Mouse (Mus musculus) lung, embryonic 16.5 days (tissue): ENCODE data around the gene Gm973. TPM values are rescaled to one million over a fixed set of nuclear protein-coding genes. Genes with fewer than 3 reads are reported as not detected.

Experiments
- ATAC-seq: fragments of 200-750 bp; cut with Nextera tagmentation; 2 replicates; pipeline ENCODE4 v1.8.0; 2017; ENCODE audit warnings: low read depth, mild to moderate bottlenecking, moderate library complexity
- H3K27ac ChIP-seq: fragments of 300-500 bp; sonication (generic); 2 replicates; pipeline ENCODE4 v1.5.1; 2014; ENCODE audit warnings: mild to moderate bottlenecking, control low read depth, low read length
- H3K27me3 ChIP-seq: fragments of 300-500 bp; sonication (generic); 2 replicates; pipeline ENCODE4 v1.6.1; 2014; ENCODE audit warnings: low read depth, low read length, mixed read lengths; ENCODE audit not compliant: control insufficient read depth, insufficient read depth
- H3K36me3 ChIP-seq: fragments of 300-500 bp; sonication (generic); 2 replicates; pipeline ENCODE4 v1.6.1; 2014; ENCODE audit warnings: low read length; ENCODE audit not compliant: control insufficient read depth, insufficient read depth
- H3K4me1 ChIP-seq: fragments of 300-500 bp; sonication (generic); replicated peaks from 2 replicates; pipeline ENCODE4 v1.6.1; 2014; ENCODE audit warnings: low read length, mixed read lengths; ENCODE audit not compliant: control insufficient read depth, insufficient read depth
- H3K4me2 ChIP-seq: fragments of 300-500 bp; sonication (generic); 2 replicates; pipeline ENCODE4 v1.6.1; 2014; ENCODE audit warnings: low read depth, low read length, control low read depth
- H3K4me3 ChIP-seq: fragments of 300-500 bp; sonication (generic); 2 replicates; pipeline ENCODE4 v1.5.1; 2014; ENCODE audit warnings: mild to moderate bottlenecking, low read length, control low read depth
- H3K9ac ChIP-seq: fragments of 300-500 bp; sonication (generic); 2 replicates; pipeline ENCODE4 v1.6.1; 2014; ENCODE audit warnings: low read length, control low read depth
- H3K9me3 ChIP-seq: fragments of 300-500 bp; sonication (generic); 2 replicates; pipeline ENCODE4 v1.6.1; 2016; ENCODE audit warnings: low read length; ENCODE audit not compliant: control insufficient read depth
- WGBS: fragments of 180-500 bp; shearing (Covaris S2); extraction: QIAGEN DNeasy Blood & Tissue Kit; methylation state at CpG from one replicate; pipeline ENCODE4 v1.1.7; 2014; 5-methylcytosine and 5-hydroxymethylcytosine counted together
- polyA plus RNA-seq: library from polyadenylated mRNA; unstranded; fragments of >200 nt; fragmentation: Nextera tagmentation; extraction: Ambion mirVana; gene quantifications from 2 replicates; pipeline ENCODE4 v1.2.1, GENCODE M21; 2015

The Gm973 gene
- polyA plus RNA-seq, 1 experiment from 2014 or later: 2.0 TPM

DNA sequence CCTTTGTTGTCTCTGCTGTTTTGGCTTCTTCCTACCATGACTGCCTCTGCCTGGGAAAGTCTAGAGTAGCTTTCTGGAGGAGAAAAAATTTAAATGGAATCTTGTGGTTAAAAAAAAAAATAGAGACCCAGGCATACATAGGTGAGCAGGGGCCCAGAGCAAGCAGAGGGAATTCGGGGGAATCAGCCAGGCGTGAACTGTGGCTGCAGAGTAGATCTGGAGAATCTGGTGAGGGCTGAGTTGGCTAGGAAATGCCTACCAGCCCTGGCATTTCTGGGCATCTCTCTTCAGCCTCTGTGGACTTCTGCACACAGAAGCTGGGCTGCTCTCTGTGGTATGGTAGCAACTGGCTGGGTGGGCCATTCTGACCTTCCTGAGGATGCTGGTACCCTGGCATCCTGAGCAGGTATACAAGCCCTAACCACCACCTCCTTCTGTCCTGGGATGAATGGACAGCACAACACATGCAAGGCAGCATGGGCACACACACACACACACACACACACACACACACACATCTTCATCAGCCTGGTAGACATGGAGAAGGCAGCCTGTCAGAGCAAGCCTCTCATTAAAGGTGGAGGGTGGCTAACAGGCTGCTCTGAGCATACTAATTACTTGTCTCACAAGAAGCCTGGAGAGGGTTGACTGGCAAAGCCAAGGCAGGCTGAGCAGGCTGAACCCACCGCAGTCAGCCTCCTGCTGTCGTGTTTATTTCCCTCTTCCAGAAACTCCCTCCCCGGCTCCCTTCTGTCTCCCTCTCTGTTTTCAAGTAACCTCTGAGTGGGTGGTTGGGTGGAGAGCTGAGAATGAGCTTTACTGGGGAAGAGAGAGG is 19.1 kb downstream of the Gm973 start:
- ATAC-seq: no peak
- Histone ChIP-seq H3K4me1 (peaks cover 10% of the 10 kb centered on the region), H3K36me3 (no peaks in the 10 kb centered on the region), H3K27me3 (no peaks in the 10 kb centered on the region), H3K4me3 (no peak overlapping the region), H3K9me3 (no peaks in the 10 kb centered on the region), H3K9ac (no peak overlapping the region), H3K27ac (no peak overlapping the region), H3K4me2 (no peak overlapping the region)
- 30% methylated on average over 5 of the region's 5 CpGs for WGBS

DNA sequence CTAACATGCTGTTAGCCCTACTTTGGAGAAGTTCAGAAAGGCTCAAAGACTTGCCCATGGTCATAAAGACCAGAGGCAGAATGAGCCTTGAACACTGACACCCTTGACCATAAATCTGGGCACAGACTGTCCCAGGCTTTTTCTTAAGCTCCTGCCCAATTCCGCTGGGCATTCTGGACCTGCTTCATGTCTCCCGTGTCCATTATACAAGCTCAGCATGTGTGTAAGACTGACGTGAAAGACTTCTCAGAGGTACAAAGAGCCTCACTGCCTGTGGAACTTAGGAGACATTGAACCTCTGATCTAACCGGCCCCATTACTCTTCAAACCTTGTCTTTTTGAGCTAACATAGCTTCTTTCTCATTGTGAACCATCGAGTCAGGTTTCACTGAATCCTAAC is 22.3 kb downstream of the Gm973 start:
- 91% methylated on average over 5 of the region's 5 CpGs for WGBS
- Histone ChIP-seq H3K9ac (no peak overlapping the region), H3K27ac (no peak overlapping the region), H3K9me3 (no peaks in the 10 kb centered on the region), H3K36me3 (no peaks in the 10 kb centered on the region), H3K4me2 (no peak overlapping the region), H3K4me1 (peaks cover 10% of the 10 kb centered on the region), H3K27me3 (no peaks in the 10 kb centered on the region), H3K4me3 (no peak overlapping the region)
- ATAC-seq: no peak

DNA sequence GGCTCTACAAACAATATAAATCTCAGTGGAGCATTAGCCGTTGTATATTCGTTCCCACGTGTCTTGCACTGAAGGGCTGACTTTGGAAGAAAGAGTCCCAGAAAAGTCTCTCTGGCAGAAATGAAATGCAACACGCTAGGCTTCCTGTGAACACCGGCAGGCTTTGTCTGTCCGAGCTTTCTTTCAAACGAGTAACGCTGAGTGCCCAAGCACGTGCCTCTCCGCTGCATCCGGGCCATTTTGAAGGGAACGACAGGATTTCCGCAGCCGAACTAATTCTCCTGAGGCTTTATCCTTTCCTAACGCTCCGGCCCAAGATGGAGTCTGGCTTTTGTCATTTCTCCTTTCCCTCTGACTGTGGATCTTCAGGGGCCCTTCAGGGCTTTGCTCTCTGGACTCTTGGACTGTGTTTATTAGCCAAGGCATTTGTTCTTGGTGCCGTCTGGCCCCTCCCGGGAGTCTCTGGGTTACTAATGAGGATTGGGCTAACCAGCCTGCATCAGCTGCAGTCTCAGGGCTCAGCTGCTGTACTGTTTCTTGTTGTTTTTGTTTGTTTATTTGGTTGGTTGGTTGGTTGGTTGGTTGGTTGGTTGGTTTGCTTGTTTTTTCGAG is 24.6 kb downstream of the Gm973 start:
- Histone ChIP-seq H3K27me3 (no peaks in the 10 kb centered on the region), H3K4me2 (no peak overlapping the region), H3K36me3 (no peaks in the 10 kb centered on the region), H3K9me3 (no peaks in the 10 kb centered on the region), H3K9ac (no peak overlapping the region), H3K4me1 (peaks cover 8% of the 10 kb centered on the region), H3K4me3 (no peak overlapping the region), H3K27ac (no peak overlapping the region)
- WGBS: 85% methylated on average over 19 of the region's 19 CpGs
- no peak for ATAC-seq

DNA sequence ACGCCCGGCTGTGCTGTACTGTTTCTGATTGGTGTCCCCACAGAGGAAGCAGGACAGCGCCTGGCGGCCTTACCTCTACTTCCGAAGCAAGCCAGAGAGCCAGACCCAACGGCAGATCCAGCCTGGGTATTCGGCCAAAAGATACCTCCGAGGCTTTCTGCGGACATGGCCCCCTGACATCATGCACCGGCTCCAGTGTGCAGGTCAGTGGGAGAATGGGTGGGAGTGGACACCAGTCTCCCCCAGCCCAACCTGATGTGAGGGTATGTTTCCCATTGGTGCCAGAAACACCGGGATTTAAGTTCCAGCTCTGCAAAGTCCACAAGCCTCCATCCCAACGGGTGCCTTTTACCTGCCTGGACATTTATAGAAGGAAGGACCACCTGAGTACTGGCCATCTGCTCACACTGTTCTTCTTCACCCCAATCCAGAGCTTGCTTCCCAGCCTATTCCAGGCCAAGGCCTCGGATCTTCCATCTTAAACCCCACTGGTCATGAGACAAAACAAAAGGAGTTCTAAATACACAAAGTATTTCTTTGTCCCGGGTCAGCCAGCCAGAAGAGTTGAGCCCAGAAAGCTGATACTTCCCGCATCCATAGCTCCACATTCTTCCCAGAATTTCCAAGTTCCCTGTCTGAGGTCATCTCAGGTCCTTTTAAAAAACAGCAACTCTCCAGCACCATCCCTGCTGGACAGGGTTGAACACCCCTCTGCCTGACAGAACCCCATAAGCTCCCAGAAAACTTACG is 25.4 kb downstream of the Gm973 start:
- Histone ChIP-seq H3K4me1 (peaks cover 3% of the 10 kb centered on the region; the same call in 1 of the 2 replicates), H3K9ac (no peak overlapping the region), H3K9me3 (no peaks in the 10 kb centered on the region), H3K4me3 (no peak overlapping the region), H3K4me2 (no peak overlapping the region), H3K27ac (no peak overlapping the region), H3K27me3 (no peaks in the 10 kb centered on the region), H3K36me3 (no peaks in the 10 kb centered on the region)
- no peak for ATAC-seq
- 84% methylated on average over 16 of the region's 16 CpGs for WGBS

DNA sequence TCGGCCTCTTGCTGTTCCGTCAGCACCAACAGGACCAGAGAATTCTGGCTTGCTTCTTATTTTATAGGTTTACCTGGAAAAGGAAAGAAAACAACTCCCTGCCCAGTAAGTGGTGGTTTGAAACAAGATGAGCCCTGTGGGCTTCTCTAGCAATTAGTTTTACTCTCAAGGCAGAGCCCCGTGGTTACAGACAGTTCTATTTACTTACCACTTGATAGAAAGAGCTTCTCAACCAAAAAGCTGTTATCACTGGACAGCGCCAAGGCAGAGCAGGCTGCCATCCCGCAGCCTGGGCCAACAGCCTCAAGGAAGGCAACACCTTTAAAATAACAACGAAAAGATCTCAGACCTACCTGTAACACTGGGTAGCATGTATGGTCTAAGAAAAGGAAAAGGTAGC is 26.2 kb downstream of the Gm973 start:
- Histone ChIP-seq H3K27me3 (no peaks in the 10 kb centered on the region), H3K4me1 (no peaks in the 10 kb centered on the region), H3K9ac (no peak overlapping the region), H3K9me3 (no peaks in the 10 kb centered on the region), H3K4me2 (no peak overlapping the region), H3K27ac (no peak overlapping the region), H3K36me3 (no peaks in the 10 kb centered on the region), H3K4me3 (no peak overlapping the region)
- 38% methylated on average over 6 of the region's 6 CpGs for WGBS
- no peak for ATAC-seq

DNA sequence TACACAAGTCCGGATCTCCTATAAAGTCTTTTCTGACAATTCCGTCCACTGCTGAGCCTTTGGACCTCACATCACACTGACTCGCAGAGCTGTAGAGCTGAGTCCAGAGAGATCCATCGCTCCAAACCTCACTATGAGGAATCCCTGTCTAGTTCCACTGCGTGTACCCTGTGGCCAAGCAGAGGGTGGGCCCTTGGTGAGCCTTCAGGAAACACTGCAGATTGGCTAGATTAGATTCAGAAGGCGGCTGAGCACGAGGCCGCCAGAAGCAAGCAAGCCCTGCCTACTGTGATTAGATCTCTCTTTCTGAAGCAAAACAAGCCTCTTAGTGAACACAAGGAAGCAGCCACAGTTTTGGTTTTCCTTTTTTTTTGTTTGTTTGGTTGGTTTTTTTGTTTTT is 27.8 kb downstream of the Gm973 start:
- ATAC-seq: no peak

DNA sequence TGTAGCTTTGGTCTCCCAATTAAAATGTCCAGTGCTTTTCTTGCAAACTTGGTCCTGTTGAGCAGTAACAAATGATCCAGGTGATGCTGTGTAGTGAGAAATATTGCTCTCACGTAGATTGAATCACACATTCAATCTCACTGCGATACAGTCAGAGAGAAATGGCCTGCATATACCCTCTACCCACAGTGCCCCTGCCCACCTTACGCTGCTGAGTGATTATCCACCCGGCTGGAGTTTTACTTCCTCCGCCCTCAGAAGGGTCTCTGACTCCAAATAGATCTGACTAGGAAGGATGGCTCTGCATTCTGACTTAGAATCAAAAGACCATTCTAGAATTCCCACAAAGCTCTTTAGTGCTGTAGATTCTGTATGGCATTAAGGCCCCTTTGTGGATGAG is 32.4 kb downstream of the Gm973 start:
- Histone ChIP-seq H3K27ac (no peak overlapping the region), H3K9me3 (no peaks in the 10 kb centered on the region), H3K4me2 (no peak overlapping the region), H3K27me3 (no peaks in the 10 kb centered on the region), H3K4me3 (no peak overlapping the region), H3K9ac (no peak overlapping the region), H3K4me1 (peaks cover 11% of the 10 kb centered on the region; the same call in 1 of the 2 replicates), H3K36me3 (no peaks in the 10 kb centered on the region)
- WGBS: 91% methylated on average over 5 of the region's 5 CpGs
- no peak for ATAC-seq

More for the DNA sequence above, 27.8 kb downstream of the Gm973 start:
- WGBS: 74% methylated on average over 8 of the region's 8 CpGs
- H3K9me3 ChIP-seq: no peaks in the 10 kb centered on the region
- no peaks in the 10 kb centered on the region for H3K36me3 ChIP-seq
- H3K4me2 ChIP-seq: no peak overlapping the region
- H3K27me3 ChIP-seq: no peaks in the 10 kb centered on the region
- H3K9ac ChIP-seq: no peak overlapping the region
- no peak overlapping the region for H3K27ac ChIP-seq
- no peaks in the 10 kb centered on the region for H3K4me1 ChIP-seq
- H3K4me3 ChIP-seq: no peak overlapping the region

DNA sequence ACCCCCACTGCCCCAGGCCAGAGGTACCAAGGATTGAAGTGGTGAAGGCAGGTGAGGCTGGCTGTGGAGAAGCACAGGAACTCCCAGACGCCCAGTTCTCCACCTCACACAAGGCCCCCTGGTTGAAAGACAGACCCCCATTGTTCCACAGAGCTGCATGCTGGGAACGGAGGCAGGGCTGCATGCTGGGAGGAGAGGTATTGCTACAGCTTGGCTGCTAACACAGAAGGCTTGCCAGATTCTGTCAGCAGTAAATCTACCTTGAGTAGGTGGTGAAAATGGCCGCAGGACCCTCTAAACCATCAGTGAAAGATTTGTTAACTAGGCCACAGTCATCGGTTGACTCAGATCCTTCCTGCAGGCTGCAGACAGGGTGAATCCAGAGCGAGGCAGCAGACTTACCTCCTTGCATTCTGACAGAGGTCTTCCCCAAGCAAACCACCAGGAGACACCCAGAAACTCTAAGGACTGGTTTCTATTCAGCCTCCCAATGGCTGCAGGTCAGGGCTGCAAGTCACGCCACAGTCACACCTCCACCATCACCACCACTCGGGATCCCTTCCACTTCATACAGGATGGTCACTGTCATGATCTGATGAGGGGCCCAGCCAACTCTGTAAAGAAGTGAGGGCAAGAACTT is 33.1 kb downstream of the Gm973 start:
- no peak overlapping the region for H3K27ac ChIP-seq
- H3K4me3 ChIP-seq: no peak overlapping the region
- H3K4me1 ChIP-seq: peaks cover 11% of the 10 kb centered on the region; the same call in 1 of the 2 replicates
- no peaks in the 10 kb centered on the region for H3K27me3 ChIP-seq
- WGBS: 69% methylated on average over 7 of the region's 7 CpGs
- ATAC-seq: no peak
- no peak overlapping the region for H3K9ac ChIP-seq
- no peaks in the 10 kb centered on the region for H3K36me3 ChIP-seq
- H3K4me2 ChIP-seq: no peak overlapping the region
- H3K9me3 ChIP-seq: no peaks in the 10 kb centered on the region

DNA sequence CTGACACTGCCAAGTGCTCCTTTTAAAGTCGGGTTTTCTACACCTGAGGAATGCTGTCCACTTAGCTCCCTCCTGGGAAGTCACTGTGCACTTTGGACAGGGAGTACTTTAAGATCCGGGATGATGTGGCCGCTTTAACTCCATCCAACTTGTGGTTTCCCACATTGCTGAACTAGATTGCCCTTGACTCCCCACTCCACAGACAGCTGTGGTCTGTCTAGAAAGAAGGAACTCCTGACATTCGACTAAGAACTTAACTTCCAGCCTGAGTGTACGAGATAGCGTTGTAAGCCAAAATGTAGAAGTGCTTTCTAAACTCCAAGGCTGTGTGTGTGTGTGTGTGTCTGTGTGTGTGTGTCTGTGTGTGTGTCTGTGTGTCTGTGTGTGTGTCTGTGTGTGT is 34.2 kb downstream of the Gm973 start:
- WGBS: 18% methylated on average over 6 of the region's 6 CpGs
- H3K4me1 ChIP-seq: peaks cover 11% of the 10 kb centered on the region; the same call in 1 of the 2 replicates
- peak; percentile 77 for ATAC-seq

More for the DNA sequence above, 34.2 kb downstream of the Gm973 start:
- H3K9ac ChIP-seq: no peak overlapping the region
- no peaks in the 10 kb centered on the region for H3K36me3 ChIP-seq
- H3K9me3 ChIP-seq: no peaks in the 10 kb centered on the region
- no peak overlapping the region for H3K27ac ChIP-seq
- no peak overlapping the region for H3K4me3 ChIP-seq
- H3K27me3 ChIP-seq: no peaks in the 10 kb centered on the region
- no peak overlapping the region for H3K4me2 ChIP-seq
